In genomic region chr15:80334766-80335165, GRCm38 (mm10) we compare ENCODE assay signal across 25 mouse cellular contexts. TPM values are rescaled to one million over a fixed set of nuclear protein-coding genes. Genes with fewer than 3 reads are reported as not detected.
A peak's percentile ranks its signal among the peaks of the same experiment; 100 is the strongest.
DNase-seq lines count a peak whose midpoint lies in the region; ATAC-seq lines count a peak whose summit lies in the region.
"Had no signal": no experiment of that assay in that cellular context is flagged by ENCODE, and none has a peak within 500 bp of the region (broad histone marks: within the 10 kb centered on the region; RNA-seq: fewer than 3 reads in every experiment).

No protein-coding gene starts in this region.

- H3K4me3 ChIP-seq in heart, embryonic 10.5 days = no peak overlapping the region
- no peak overlapping the region for H3K4me3 ChIP-seq in hindbrain, embryonic 12.5 days
- H3K4me3 ChIP-seq: erythroblast, embryonic 14.5 days; midbrain, embryonic 10.5 days; neural tube, embryonic 12.5 days; stomach, embryonic 15.5 days had no signal

- 81% methylated on average over 10 of the region's 10 CpGs for WGBS in heart, embryonic 10.5 days
- 78% methylated on average over 8 of the region's 10 CpGs for WGBS in hindbrain, embryonic 12.5 days

- H3K36me3 ChIP-seq in heart, embryonic 10.5 days = no peaks in the 10 kb centered on the region
- H3K36me3 ChIP-seq in hindbrain, embryonic 12.5 days = no peaks in the 10 kb centered on the region
- H3K36me3 ChIP-seq: midbrain, embryonic 10.5 days; neural tube, embryonic 12.5 days; stomach, embryonic 15.5 days had no signal

- DNase-seq in layer of hippocampus, adult 18-20 months (ENCODE audit: low spot score in 2 of 2) = peak; percentile 38 to 43
- DNase-seq in layer of hippocampus, adult 9-10 months (ENCODE audit: low spot score) = no peak
- peak; percentile 18 to 28 for DNase-seq in frontal cortex, postnatal 25 days (ENCODE audit: low spot score in 2 of 2)
- DNase-seq in left cerebral cortex, adult 9 months (ENCODE audit: low spot score in 2 of 2) = peak; percentile 43 to 62
- peak; percentile 48 for DNase-seq in right cerebral cortex, postnatal 25 days
- DNase-seq in lung, postnatal 25 days (ENCODE audit: low spot score) = no peak
- DNase-seq in heart, embryonic 10.5 days (ENCODE audit: low spot score) = no peak
- DNase-seq: adrenal gland, postnatal 25 days; cerebellum, postnatal 36 days; forebrain, postnatal 0 days; heart, postnatal 14 days; kidney, adult 18-20 months; kidney, postnatal 10 days; lung, adult 18-20 months; lung, postnatal 4 days; thymus, postnatal 14 days had no signal

- ATAC-seq in hindbrain, embryonic 12.5 days (ENCODE audit: low FRiP score) = no peak
- ATAC-seq: forebrain, postnatal 0 days; hindbrain, postnatal 0 days had no signal

- no peak overlapping the region for H3K27ac ChIP-seq in heart, embryonic 10.5 days
- no peak overlapping the region for H3K27ac ChIP-seq in hindbrain, embryonic 12.5 days
- H3K27ac ChIP-seq: hindbrain, postnatal 0 days; midbrain, embryonic 10.5 days; neural tube, embryonic 12.5 days; stomach, embryonic 15.5 days had no signal

- no peaks in the 10 kb centered on the region for H3K9me3 ChIP-seq in heart, embryonic 10.5 days
- H3K9me3 ChIP-seq in hindbrain, embryonic 12.5 days (replicated peaks) = no peaks in the 10 kb centered on the region
- H3K9me3 ChIP-seq: midbrain, embryonic 10.5 days; neural tube, embryonic 12.5 days; stomach, embryonic 15.5 days had no signal

- no peaks in the 10 kb centered on the region for H3K4me1 ChIP-seq in heart, embryonic 10.5 days
- peaks cover 2% of the 10 kb centered on the region; the same call in 1 of the 2 replicates for H3K4me1 ChIP-seq in hindbrain, embryonic 12.5 days
- H3K4me1 ChIP-seq: neural tube, embryonic 12.5 days; stomach, embryonic 15.5 days had no signal

- H3K4me2 ChIP-seq in hindbrain, embryonic 12.5 days (replicated peaks) = no peak overlapping the region
- H3K4me2 ChIP-seq: heart, embryonic 11.5 days; neural tube, embryonic 12.5 days; stomach, embryonic 15.5 days had no signal

- H3K27me3 ChIP-seq in heart, embryonic 10.5 days (ENCODE audit: insufficient read depth, poor library complexity, severe bottlenecking) = peaks cover 61% of the 10 kb centered on the region
- peaks cover 3% of the 10 kb centered on the region; the same call in 1 of the 2 replicates for H3K27me3 ChIP-seq in hindbrain, embryonic 12.5 days
- H3K27me3 ChIP-seq: neural tube, embryonic 12.5 days; stomach, embryonic 15.5 days had no signal

- no peak overlapping the region for H3K9ac ChIP-seq in hindbrain, embryonic 12.5 days
- H3K9ac ChIP-seq: forebrain, postnatal 0 days; neural tube, embryonic 12.5 days; stomach, embryonic 15.5 days had no signal

RNA-seq across cellular contexts. Expression of gene Cacna1i, which starts 47.7 kb away (rescaled TPM):
- total RNA-seq in layer of hippocampus, adult 18-20 months (2021) = 10 to 100 TPM; 44.2 to 46.2 TPM
- polyA plus RNA-seq in heart, embryonic 10.5 days (2016; fragmentation: Nextera tagmentation; extraction: Ambion mirVana) = 0.04 TPM in 1 of 2 replicates, not detected in the other
- polyA plus RNA-seq in hindbrain, embryonic 12.5 days (2016; fragmentation: Nextera tagmentation; extraction: Ambion mirVana) = 0.18 TPM in 2 replicates
- polyA plus RNA-seq: C2C12; embryonic facial prominence, embryonic 11.5 days; erythroblast, embryonic 14.5 days had no signal

Comparison
In these comparisons a context has a peak if more than half of its experiments do, and no peak if none do; other contexts are left out.
1. DNase-seq: peak in layer of hippocampus, adult 18-20 months (2 of 2), frontal cortex, postnatal 25 days (2 of 2), left cerebral cortex, adult 9 months (2 of 2) and right cerebral cortex, postnatal 25 days (single experiment); none in layer of hippocampus, adult 9-10 months (single experiment), lung, postnatal 25 days (single experiment) and heart, embryonic 10.5 days (single experiment).